In the genomic region with DNA sequence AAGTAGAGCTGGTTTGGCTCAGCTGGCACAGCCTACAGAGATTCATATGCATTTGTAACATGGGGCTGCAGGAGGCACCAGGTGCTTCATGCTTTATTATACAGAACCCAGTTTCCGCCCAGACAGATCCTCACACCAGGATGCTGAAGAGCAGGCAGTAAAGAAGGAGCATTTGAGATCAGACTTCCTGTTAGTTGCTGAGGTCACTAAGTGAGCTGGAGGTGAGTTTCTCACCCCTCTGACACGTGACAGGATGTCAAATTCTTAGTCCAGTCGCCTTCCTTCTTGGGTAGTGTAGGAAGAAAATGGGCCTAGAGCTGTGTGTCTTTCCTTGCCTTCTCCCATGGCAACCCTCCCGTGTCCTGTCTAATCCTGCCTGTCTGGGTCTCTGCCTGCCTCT, we compare ENCODE assay signal across 23 mouse cellular contexts.
DNase-seq lines count a peak whose midpoint lies in the region; ATAC-seq and TF ChIP-seq lines count a peak whose summit lies in the region.
"Had no signal": no experiment of that assay in that cellular context is flagged by ENCODE, and none has a peak within 500 bp of the region (broad histone marks: within the 10 kb centered on the region; RNA-seq: fewer than 3 reads in every experiment).

No protein-coding gene starts in this region.

- peak; percentile 94 for ATAC-seq in inflammation-experienced regulatory T-cells, adult 6 months
- ATAC-seq in midbrain, embryonic 15.5 days (replicated peaks), result no peak
- ATAC-seq in liver, postnatal 0 days, result no peak
- ATAC-seq: forebrain, embryonic 15.5 days; intestine, embryonic 15.5 days; Patski had no signal

- H3K36me3 ChIP-seq in heart, embryonic 10.5 days, result no peaks in the 10 kb centered on the region
- H3K36me3 ChIP-seq in midbrain, embryonic 15.5 days (replicated peaks), result no peaks in the 10 kb centered on the region
- H3K36me3 ChIP-seq in liver, postnatal 0 days (replicated peaks; ENCODE audit: insufficient read depth, low read length), result no peaks in the 10 kb centered on the region
- H3K36me3 ChIP-seq: embryonic facial prominence, embryonic 15.5 days; forebrain, embryonic 10.5 days; forebrain, embryonic 15.5 days; heart, embryonic 13.5 days; hindbrain, embryonic 15.5 days; intestine, embryonic 15.5 days had no signal

- DNase-seq in heart, adult 11 months, result peak; percentile 78
- no peak for DNase-seq in heart, embryonic 10.5 days (ENCODE audit: low spot score)
- peak; percentile 35 for DNase-seq in CD4-positive helper T cell, adult 2 months (ENCODE audit: low read depth, low spot score)
- DNase-seq in R1 (ENCODE audit: low read depth, low spot score), result peak; percentile 7
- no peak for DNase-seq in layer of hippocampus, postnatal 10 days (ENCODE audit: low spot score in 2 of 2)
- no peak for DNase-seq in liver, postnatal 0 days
- DNase-seq: adrenal gland, postnatal 10 days; cerebellum, adult 11 months; cerebellum, adult 8-10 months; cerebellum, postnatal 14 days; embryo, embryonic 11 days; gastrocnemius, postnatal 14 days; heart, postnatal 36 days had no signal

- 19% methylated on average over 4 of the region's 4 CpGs for WGBS in heart, embryonic 10.5 days
- WGBS in midbrain, embryonic 15.5 days, result 28% methylated on average over 4 of the region's 4 CpGs
- 21% methylated on average over 4 of the region's 4 CpGs for WGBS in liver, postnatal 0 days (ENCODE audit: insufficient replicate concordance)

- H3K4me2 ChIP-seq in midbrain, embryonic 15.5 days, result no peak overlapping the region
- H3K4me2 ChIP-seq in liver, postnatal 0 days (ENCODE audit: low read depth, low read length), result no peak overlapping the region
- H3K4me2 ChIP-seq: embryonic facial prominence, embryonic 15.5 days; forebrain, embryonic 15.5 days; heart, embryonic 13.5 days; hindbrain, embryonic 15.5 days; intestine, embryonic 15.5 days had no signal

- no peak for TF ChIP-seq EP300 in liver, postnatal 0 days (IDR thresholded peaks at IDR 0.05; ENCODE audit: low read depth)

- no peak overlapping the region for H3K9ac ChIP-seq in midbrain, embryonic 15.5 days
- H3K9ac ChIP-seq in liver, postnatal 0 days (replicated peaks), result no peak overlapping the region
- H3K9ac ChIP-seq: embryonic facial prominence, embryonic 15.5 days; forebrain, embryonic 15.5 days; heart, embryonic 13.5 days; hindbrain, embryonic 15.5 days; intestine, embryonic 15.5 days had no signal

- H3K4me1 ChIP-seq in heart, embryonic 10.5 days, result no peaks in the 10 kb centered on the region
- H3K4me1 ChIP-seq in midbrain, embryonic 15.5 days, result no peaks in the 10 kb centered on the region
- H3K4me1 ChIP-seq in liver, postnatal 0 days (ENCODE audit: insufficient read depth), result no peaks in the 10 kb centered on the region
- H3K4me1 ChIP-seq: embryonic facial prominence, embryonic 15.5 days; forebrain, embryonic 15.5 days; heart, embryonic 13.5 days; hindbrain, embryonic 15.5 days; intestine, embryonic 15.5 days had no signal

- TF ChIP-seq CTCF in liver, postnatal 0 days (IDR thresholded peaks at IDR 0.05; ENCODE audit: low read depth), result no peak

- H3K27ac ChIP-seq in heart, embryonic 10.5 days, result no peak overlapping the region
- H3K27ac ChIP-seq in midbrain, embryonic 15.5 days, result no peak overlapping the region
- H3K27ac ChIP-seq in liver, postnatal 0 days (ENCODE audit: low read depth), result no peak overlapping the region
- H3K27ac ChIP-seq: embryonic facial prominence, embryonic 15.5 days; forebrain, embryonic 10.5 days; forebrain, embryonic 15.5 days; heart, embryonic 13.5 days; hindbrain, embryonic 15.5 days; intestine, embryonic 15.5 days had no signal

- H3K9me3 ChIP-seq in heart, embryonic 10.5 days, result no peaks in the 10 kb centered on the region
- H3K9me3 ChIP-seq in midbrain, embryonic 15.5 days, result no peaks in the 10 kb centered on the region
- H3K9me3 ChIP-seq in liver, postnatal 0 days (ENCODE audit: low read length), result no peaks in the 10 kb centered on the region
- H3K9me3 ChIP-seq: embryonic facial prominence, embryonic 15.5 days; forebrain, embryonic 10.5 days; forebrain, embryonic 15.5 days; heart, embryonic 13.5 days; hindbrain, embryonic 15.5 days; intestine, embryonic 15.5 days had no signal

- no peaks in the 10 kb centered on the region for H3K27me3 ChIP-seq in heart, embryonic 10.5 days (ENCODE audit: insufficient read depth, poor library complexity, severe bottlenecking)
- no peaks in the 10 kb centered on the region for H3K27me3 ChIP-seq in midbrain, embryonic 15.5 days (replicated peaks)
- no peaks in the 10 kb centered on the region for H3K27me3 ChIP-seq in liver, postnatal 0 days (ENCODE audit: insufficient read depth, low read length)
- H3K27me3 ChIP-seq: embryonic facial prominence, embryonic 15.5 days; forebrain, embryonic 15.5 days; hindbrain, embryonic 15.5 days; intestine, embryonic 15.5 days had no signal

- H3K4me3 ChIP-seq in heart, embryonic 10.5 days, result no peak overlapping the region
- no peak overlapping the region for H3K4me3 ChIP-seq in midbrain, embryonic 15.5 days
- H3K4me3 ChIP-seq in liver, postnatal 0 days (ENCODE audit: low read depth, low read length), result no peak overlapping the region
- H3K4me3 ChIP-seq: embryonic facial prominence, embryonic 15.5 days; erythroblast, embryonic 14.5 days; forebrain, embryonic 10.5 days; forebrain, embryonic 15.5 days; heart, embryonic 13.5 days; hindbrain, embryonic 15.5 days; intestine, embryonic 15.5 days had no signal

Comparison
In these comparisons a context has a peak if more than half of its experiments do, and no peak if none do; other contexts are left out.
1. DNase-seq: peak in heart, adult 11 months (single experiment), CD4-positive helper T cell, adult 2 months (single experiment) and R1 (single experiment); none in heart, embryonic 10.5 days (single experiment), layer of hippocampus, postnatal 10 days (0 of 2) and liver, postnatal 0 days (single experiment).